Mouse (Mus musculus) megakaryocyte progenitor cell, adult 5-6 weeks (primary cell): ENCODE measurements around the gene Bach1. TPM values are rescaled to one million over a fixed set of nuclear protein-coding genes. Genes with fewer than 3 reads are reported as not detected.

Experiments used
- ATAC-seq: replicated peaks from 2 replicates; pipeline ENCODE4 v1.8.0; 2016; ENCODE audit warnings: mild to moderate bottlenecking, moderate TSS enrichment, inconsistent platforms; ENCODE audit not compliant: poor library complexity
- total RNA-seq, 2 experiments: library from RNA; stranded (forward) in 1 of 2; stranded (reverse) in 1 of 2; fragments of 157-497, 149-512 nt in 1 of 2; fragments of 200-1000 nt in 1 of 2; gene quantifications; 2 replicates each; pipeline versions ENCODE4 v1.2.3 to v1.2.4; 2015 to 2017

The Bach1 gene
- total RNA-seq, 2 experiments from 2014 or later = 15.9 to 27.2 TPM

- ATAC-seq = no peak
These were observed 11.2 kb downstream of the Bach1 start for GRCm38 (mm10) chr16:87709971-87710370.

- ATAC-seq = peak; percentile 29; the same call in 1 of the 2 replicates
These were observed 13.2 kb downstream of the Bach1 start for GRCm38 (mm10) chr16:87711961-87712360.

- ATAC-seq = peak; percentile 75
These were observed 14.4 kb downstream of the Bach1 start for GRCm38 (mm10) chr16:87712986-87713693.

- no peak for ATAC-seq
These were observed 15.8 kb downstream of the Bach1 start for GRCm38 (mm10) chr16:87714550-87714949.

GRCm38 (mm10) chr16:87715221-87715620 is 16.5 kb downstream of the Bach1 start:
- ATAC-seq = no peak

GRCm38 (mm10) chr16:87716269-87716668 is 17.5 kb downstream of the Bach1 start:
- peak; percentile 58 for ATAC-seq

- no peak for ATAC-seq
These were observed 18.4 kb downstream of the Bach1 start for GRCm38 (mm10) chr16:87717046-87717660.

- no peak for ATAC-seq
These were observed 20.3 kb downstream of the Bach1 start for GRCm38 (mm10) chr16:87719071-87719470.

- no peak for ATAC-seq
These were observed 21.0 kb downstream of the Bach1 start for GRCm38 (mm10) chr16:87719688-87720283.

GRCm38 (mm10) chr16:87720851-87721409 is 22.2 kb downstream of the Bach1 start:
- no peak for ATAC-seq

- ATAC-seq = no peak
These were observed 24.1 kb downstream of the Bach1 start for GRCm38 (mm10) chr16:87722857-87723256.

- no peak for ATAC-seq
These were observed 24.7 kb downstream of the Bach1 start for GRCm38 (mm10) chr16:87723479-87723878.

GRCm38 (mm10) chr16:87724826-87725225 is 26.1 kb downstream of the Bach1 start:
- ATAC-seq = no peak

- ATAC-seq = no peak
These were observed 26.5 kb downstream of the Bach1 start for GRCm38 (mm10) chr16:87725241-87725640.

- ATAC-seq = peak; percentile 64
These were observed 27.2 kb downstream of the Bach1 start for GRCm38 (mm10) chr16:87725963-87726362.

- ATAC-seq = peak; percentile 43
These were observed 27.6 kb downstream of the Bach1 start for GRCm38 (mm10) chr16:87726369-87726768.

- ATAC-seq = peak; percentile 26; the same call in 1 of the 2 replicates
These were observed 28.5 kb downstream of the Bach1 start for GRCm38 (mm10) chr16:87727250-87727649.

- ATAC-seq = no peak
These were observed 29.2 kb downstream of the Bach1 start for GRCm38 (mm10) chr16:87727918-87728317.

- ATAC-seq = no peak
These were observed 30.0 kb downstream of the Bach1 start for GRCm38 (mm10) chr16:87728703-87729102.

GRCm38 (mm10) chr16:87729469-87729868 is 30.7 kb downstream of the Bach1 start:
- no peak for ATAC-seq

- ATAC-seq = no peak
These were observed 36.2 kb downstream of the Bach1 start for GRCm38 (mm10) chr16:87734868-87735381.
